Mouse (Mus musculus): ENCODE results near the gene Auts2. TPM values are rescaled to one million over a fixed set of nuclear protein-coding genes. Genes with fewer than 3 reads are reported as not detected.
A peak's percentile ranks its signal among the peaks of the same experiment; 100 is the strongest.

Auts2 gene
- total RNA-seq, 1 experiment, result 9.9 TPM

DNA sequence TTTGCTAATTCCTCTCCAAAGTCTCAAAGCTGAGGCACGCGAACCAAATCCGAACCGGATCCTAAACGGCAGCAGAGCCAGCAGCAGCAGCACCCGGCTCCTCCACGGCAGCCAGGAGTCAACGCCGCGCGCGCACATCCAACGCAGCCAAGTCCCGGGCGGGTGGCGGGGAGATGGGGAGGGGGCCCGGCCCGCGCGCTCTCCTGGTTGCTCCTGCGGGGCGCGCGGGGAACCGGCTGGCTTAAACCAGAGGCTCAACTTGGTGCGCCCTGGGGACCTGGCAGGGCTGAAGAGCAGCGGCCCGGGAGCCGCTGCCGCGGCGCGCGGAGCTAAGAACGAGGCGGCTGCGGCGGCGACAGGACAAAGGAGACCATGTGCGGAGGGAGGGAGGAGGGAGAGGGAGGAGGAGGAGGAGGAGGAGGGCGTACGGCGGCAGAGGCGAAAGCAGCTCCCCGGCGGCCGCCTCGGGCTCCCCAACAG lies 1005.3 kb downstream of the Auts2 start:
- H3K4me3 ChIP-seq (ENCODE audit: insufficient read depth in 1 of 2, low read depth in 1 of 2, low read length in 2 of 2, poor library complexity in 1 of 2, severe bottlenecking in 1 of 2), result peak overlapping the region; percentile 92 to 93
- H3K9me3 ChIP-seq (ENCODE audit: control insufficient read depth, insufficient read depth, low read depth, low read length), result no peaks in the 10 kb centered on the region
- peak overlapping the region; percentile 93 for H3K9ac ChIP-seq (ENCODE audit: insufficient read depth, low read depth, low read length, poor library complexity, severe bottlenecking)
- in situ Hi-C loops (cut with MboI; ENCODE audit: low sequenced_read_pairs in 2 of 2, unreplicated experiment in 2 of 2), result no loop called here
- no peaks in the 10 kb centered on the region for H3K36me3 ChIP-seq (ENCODE audit: control insufficient read depth, insufficient read depth, low read length, poor library complexity, severe bottlenecking)
- peaks cover 0 to 5% of the 10 kb centered on the region in 2 experiments; a peak in 2 of 4 replicates for H3K4me1 ChIP-seq (ENCODE audit: control insufficient read depth in 2 of 2, insufficient read depth in 2 of 2, low read length in 2 of 2, poor library complexity in 1 of 2)
- H3K27ac ChIP-seq (ENCODE audit: insufficient read depth, low read depth, low read length, poor library complexity, severe bottlenecking), result peak overlapping the region; percentile 59; the same call in 1 of the 2 replicates
- DNase-seq (ENCODE audit: low read depth, low spot score), result no peak
- TF ChIP-seq ZC3H11A (IDR thresholded peaks at IDR 0.05; ENCODE audit: borderline replicate concordance, low read depth, low read length), result no peak
- no peak for TF ChIP-seq CHD2 (IDR thresholded peaks at IDR 0.05; ENCODE audit: low read depth, low read length)
- TF ChIP-seq ZNF384 (IDR thresholded peaks at IDR 0.05; ENCODE audit: low read depth, low read length), result no peak
- peak; percentile 15; the same call in 1 of the 2 replicates for TF ChIP-seq HCFC1 (IDR thresholded peaks at IDR 0.05; ENCODE audit: borderline replicate concordance, insufficient read depth, low read length)

DNA sequence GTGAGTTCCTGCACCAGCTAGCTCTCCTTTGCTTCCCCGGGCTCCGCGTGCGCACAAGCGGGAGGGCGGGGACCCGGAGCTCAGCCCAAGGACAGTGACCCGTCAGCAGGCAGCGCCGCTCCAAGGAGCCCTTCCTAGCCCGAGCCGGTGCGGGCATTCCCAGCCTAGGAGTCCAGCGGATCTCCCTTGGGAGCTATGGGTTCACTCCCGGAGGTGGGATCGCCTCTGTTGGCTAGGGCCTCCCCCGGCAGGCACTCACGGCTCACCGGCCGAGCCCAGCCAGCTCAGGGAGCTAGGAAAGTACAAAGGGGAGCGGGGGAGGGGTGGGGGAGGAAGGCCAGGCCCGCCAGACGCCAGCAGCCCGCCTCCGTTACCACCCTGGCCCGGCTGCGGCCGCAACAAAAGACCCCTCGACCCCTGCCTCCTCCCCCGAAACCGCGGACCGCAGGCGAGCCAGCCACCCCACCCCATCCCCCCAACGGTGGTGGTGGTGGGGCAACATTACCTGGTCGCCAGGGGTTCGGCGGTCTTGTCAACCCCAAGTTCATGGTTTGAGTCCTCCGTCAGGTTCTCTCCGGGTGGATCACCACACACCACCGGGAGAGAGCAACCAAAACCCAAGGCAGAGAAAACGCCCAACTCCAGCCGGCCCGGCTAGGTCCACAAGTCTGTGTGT lies 1005.9 kb downstream of the Auts2 start:
- H3K4me3 ChIP-seq (ENCODE audit: insufficient read depth in 1 of 2, low read depth in 1 of 2, low read length in 2 of 2, poor library complexity in 1 of 2, severe bottlenecking in 1 of 2), result peak overlapping the region; percentile 92 to 93
- H3K36me3 ChIP-seq (ENCODE audit: control insufficient read depth, insufficient read depth, low read length, poor library complexity, severe bottlenecking), result no peaks in the 10 kb centered on the region
- peak overlapping the region; percentile 93 for H3K9ac ChIP-seq (ENCODE audit: insufficient read depth, low read depth, low read length, poor library complexity, severe bottlenecking)
- in situ Hi-C loops (cut with MboI; ENCODE audit: low sequenced_read_pairs in 2 of 2, unreplicated experiment in 2 of 2), result no loop called here
- TF ChIP-seq HCFC1 (IDR thresholded peaks at IDR 0.05; ENCODE audit: borderline replicate concordance, insufficient read depth, low read length) (no peak), ZNF384 (IDR thresholded peaks at IDR 0.05; ENCODE audit: low read depth, low read length) (no peak), MAFK (IDR thresholded peaks at IDR 0.05; ENCODE audit: insufficient read depth, low read depth, low read length) (no peak), ZC3H11A (IDR thresholded peaks at IDR 0.05; ENCODE audit: borderline replicate concordance, low read depth, low read length) (no peak)
- no peaks in the 10 kb centered on the region for H3K9me3 ChIP-seq (ENCODE audit: control insufficient read depth, insufficient read depth, low read depth, low read length)
- peak; percentile 63 for DNase-seq (ENCODE audit: low read depth, low spot score)
- H3K4me1 ChIP-seq (ENCODE audit: control insufficient read depth in 2 of 2, insufficient read depth in 2 of 2, low read length in 2 of 2, poor library complexity in 1 of 2), result peaks cover 3 to 6% of the 10 kb centered on the region in 2 experiments; a peak in 2 of 4 replicates
- peak overlapping the region; percentile 59; the same call in 1 of the 2 replicates for H3K27ac ChIP-seq (ENCODE audit: insufficient read depth, low read depth, low read length, poor library complexity, severe bottlenecking)

DNA sequence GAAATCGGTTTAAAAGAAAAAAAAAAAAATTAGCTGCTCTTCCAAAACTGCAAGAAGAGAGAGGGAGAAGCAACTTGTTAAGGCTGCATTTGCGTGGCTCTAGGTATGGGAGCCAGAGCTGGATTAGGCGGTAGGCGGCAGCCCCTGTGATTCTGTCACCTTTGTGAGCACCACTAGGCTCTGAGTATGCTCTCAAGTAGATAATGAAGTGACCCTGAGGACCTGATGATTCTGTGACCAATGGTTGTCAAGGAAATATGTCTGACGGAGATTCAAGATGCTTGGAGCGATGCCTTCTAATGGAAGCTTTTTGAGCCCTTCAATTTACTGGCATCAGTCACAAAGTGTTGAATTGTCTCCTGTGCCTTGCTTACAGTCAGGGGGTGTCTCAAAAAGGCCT lies 1007.4 kb downstream of the Auts2 start:
- in situ Hi-C loops (cut with MboI; ENCODE audit: low sequenced_read_pairs in 2 of 2, unreplicated experiment in 2 of 2), result no loop called here
- H3K36me3 ChIP-seq (ENCODE audit: control insufficient read depth, insufficient read depth, low read length, poor library complexity, severe bottlenecking), result no peaks in the 10 kb centered on the region
- no peak overlapping the region for H3K27ac ChIP-seq (ENCODE audit: insufficient read depth, low read depth, low read length, poor library complexity, severe bottlenecking)
- no peak for DNase-seq (ENCODE audit: low read depth, low spot score)
- no peak overlapping the region for H3K9ac ChIP-seq (ENCODE audit: insufficient read depth, low read depth, low read length, poor library complexity, severe bottlenecking)
- TF ChIP-seq MAFK (IDR thresholded peaks at IDR 0.05; ENCODE audit: insufficient read depth, low read depth, low read length) (no peak), HCFC1 (IDR thresholded peaks at IDR 0.05; ENCODE audit: borderline replicate concordance, insufficient read depth, low read length) (no peak), ZC3H11A (IDR thresholded peaks at IDR 0.05; ENCODE audit: borderline replicate concordance, low read depth, low read length) (no peak), ZNF384 (IDR thresholded peaks at IDR 0.05; ENCODE audit: low read depth, low read length) (no peak), CHD2 (IDR thresholded peaks at IDR 0.05; ENCODE audit: low read depth, low read length) (no peak)
- H3K4me1 ChIP-seq (ENCODE audit: control insufficient read depth in 2 of 2, insufficient read depth in 2 of 2, low read length in 2 of 2, poor library complexity in 1 of 2), result peaks cover 7 to 16% of the 10 kb centered on the region in 2 experiments
- H3K9me3 ChIP-seq (ENCODE audit: control insufficient read depth, insufficient read depth, low read depth, low read length), result no peaks in the 10 kb centered on the region
- H3K4me3 ChIP-seq (ENCODE audit: insufficient read depth in 1 of 2, low read depth in 1 of 2, low read length in 2 of 2, poor library complexity in 1 of 2, severe bottlenecking in 1 of 2), result no peak overlapping the region

DNA sequence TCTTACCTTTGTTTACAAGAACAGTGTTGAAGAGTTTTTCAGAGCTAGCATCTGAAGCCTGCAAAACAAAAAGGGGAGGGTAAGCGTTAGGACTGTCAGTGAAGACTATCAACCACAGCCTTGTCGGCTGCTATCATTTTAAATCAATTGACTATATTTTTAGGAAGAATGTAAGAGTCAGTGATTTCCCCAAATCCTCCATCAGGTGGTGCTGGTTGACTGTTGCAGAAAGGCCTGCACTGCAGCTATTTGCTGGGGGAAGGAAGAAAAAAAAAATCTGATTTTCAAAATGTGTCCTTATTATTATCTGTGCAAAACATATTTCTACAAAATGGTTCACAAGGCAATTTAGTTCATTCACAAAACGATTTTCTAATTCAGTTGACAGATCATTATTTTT lies 1009.3 kb downstream of the Auts2 start:
- no peak for TF ChIP-seq MAFK (IDR thresholded peaks at IDR 0.05; ENCODE audit: insufficient read depth, low read depth, low read length)
- peak; percentile 85 for TF ChIP-seq ZNF384 (IDR thresholded peaks at IDR 0.05; ENCODE audit: low read depth, low read length)
- TF ChIP-seq ZC3H11A (IDR thresholded peaks at IDR 0.05; ENCODE audit: borderline replicate concordance, low read depth, low read length), result peak; percentile 74
- H3K4me3 ChIP-seq (ENCODE audit: insufficient read depth in 1 of 2, low read depth in 1 of 2, low read length in 2 of 2, poor library complexity in 1 of 2, severe bottlenecking in 1 of 2), result no peak overlapping the region
- DNase-seq (ENCODE audit: low read depth, low spot score), result no peak
- H3K4me1 ChIP-seq (ENCODE audit: control insufficient read depth in 2 of 2, insufficient read depth in 2 of 2, low read length in 2 of 2, poor library complexity in 1 of 2), result peaks cover 7 to 14% of the 10 kb centered on the region in 2 experiments; a peak in 3 of 4 replicates
- H3K9ac ChIP-seq (ENCODE audit: insufficient read depth, low read depth, low read length, poor library complexity, severe bottlenecking), result no peak overlapping the region
- H3K27ac ChIP-seq (ENCODE audit: insufficient read depth, low read depth, low read length, poor library complexity, severe bottlenecking), result no peak overlapping the region
- in situ Hi-C loops (cut with MboI; ENCODE audit: low sequenced_read_pairs in 2 of 2, unreplicated experiment in 2 of 2), result no loop called here
- no peaks in the 10 kb centered on the region for H3K36me3 ChIP-seq (ENCODE audit: control insufficient read depth, insufficient read depth, low read length, poor library complexity, severe bottlenecking)
- H3K9me3 ChIP-seq (ENCODE audit: control insufficient read depth, insufficient read depth, low read depth, low read length), result no peaks in the 10 kb centered on the region
